Mouse (Mus musculus): ENCODE data around the gene Sparc. TPM values are rescaled to one million over a fixed set of nuclear protein-coding genes. Genes with fewer than 3 reads are reported as not detected.

The Sparc gene
- polyA plus RNA-seq, 1 experiment = 344 TPM

GRCm38 (mm10) chr11:55389778-55390177 lies 33.2 kb downstream of the Sparc start:
- H3K4me1 ChIP-seq (ENCODE audit: control insufficient read depth, insufficient read depth, low read length) = no peaks in the 10 kb centered on the region
- peak; percentile 80 for TF ChIP-seq CTCF (IDR thresholded peaks at IDR 0.05; ENCODE audit: low read depth, low read length)
- TF ChIP-seq POLR2A (IDR thresholded peaks at IDR 0.05; ENCODE audit: insufficient read depth, low read length) = no peak

GRCm38 (mm10) chr11:55387576-55387975 lies 35.4 kb downstream of the Sparc start:
- no peaks in the 10 kb centered on the region for H3K36me3 ChIP-seq (ENCODE audit: control insufficient read depth, insufficient read depth, low read length, poor library complexity, severe bottlenecking)
- H3K9ac ChIP-seq (ENCODE audit: low read depth, poor library complexity, severe bottlenecking) = no peak overlapping the region
- H3K4me1 ChIP-seq (ENCODE audit: control insufficient read depth, insufficient read depth, low read length) = no peaks in the 10 kb centered on the region
- no peaks in the 10 kb centered on the region for H3K9me3 ChIP-seq (replicated peaks; ENCODE audit: control insufficient read depth, insufficient read depth, low read length, poor library complexity, severe bottlenecking)
- H3K4me3 ChIP-seq (ENCODE audit: low read depth, low read length) = no peak overlapping the region
- no peaks in the 10 kb centered on the region for H3K27me3 ChIP-seq (ENCODE audit: control insufficient read depth, insufficient read depth, low read length, poor library complexity, severe bottlenecking)
- H3K27ac ChIP-seq (ENCODE audit: insufficient read depth, low read length) = no peak overlapping the region
- TF ChIP-seq CTCF (IDR thresholded peaks at IDR 0.05; ENCODE audit: low read depth, low read length) (no peak), EP300 (IDR thresholded peaks at IDR 0.05; ENCODE audit: insufficient read depth, low read depth, low read length) (no peak), POLR2A (IDR thresholded peaks at IDR 0.05; ENCODE audit: insufficient read depth, low read length) (no peak)

More at GRCm38 (mm10) chr11:55389778-55390177, 33.2 kb downstream of the Sparc start:
- Histone ChIP-seq H3K27ac (ENCODE audit: insufficient read depth, low read length) (no peak overlapping the region), H3K4me3 (ENCODE audit: low read depth, low read length) (no peak overlapping the region), H3K9ac (ENCODE audit: low read depth, poor library complexity, severe bottlenecking) (no peak overlapping the region), H3K27me3 (ENCODE audit: control insufficient read depth, insufficient read depth, low read length, poor library complexity, severe bottlenecking) (no peaks in the 10 kb centered on the region), H3K36me3 (ENCODE audit: control insufficient read depth, insufficient read depth, low read length, poor library complexity, severe bottlenecking) (0 out of 2 replicates have a peak, but pooled peaks cover 2% of the 10 kb centered on the region), H3K9me3 (replicated peaks; ENCODE audit: control insufficient read depth, insufficient read depth, low read length, poor library complexity, severe bottlenecking) (no peaks in the 10 kb centered on the region)

GRCm38 (mm10) chr11:55386424-55387063 lies 36.4 kb downstream of the Sparc start:
- Histone ChIP-seq H3K36me3 (ENCODE audit: control insufficient read depth, insufficient read depth, low read length, poor library complexity, severe bottlenecking) (no peaks in the 10 kb centered on the region), H3K9me3 (replicated peaks; ENCODE audit: control insufficient read depth, insufficient read depth, low read length, poor library complexity, severe bottlenecking) (no peaks in the 10 kb centered on the region), H3K27ac (ENCODE audit: insufficient read depth, low read length) (no peak overlapping the region), H3K27me3 (ENCODE audit: control insufficient read depth, insufficient read depth, low read length, poor library complexity, severe bottlenecking) (no peaks in the 10 kb centered on the region), H3K4me1 (ENCODE audit: control insufficient read depth, insufficient read depth, low read length) (no peaks in the 10 kb centered on the region), H3K4me3 (ENCODE audit: low read depth, low read length) (no peak overlapping the region), H3K9ac (ENCODE audit: low read depth, poor library complexity, severe bottlenecking) (no peak overlapping the region)
- TF ChIP-seq EP300 (IDR thresholded peaks at IDR 0.05; ENCODE audit: insufficient read depth, low read depth, low read length) (no peak), CTCF (IDR thresholded peaks at IDR 0.05; ENCODE audit: low read depth, low read length) (peak; percentile 89)

DNA sequence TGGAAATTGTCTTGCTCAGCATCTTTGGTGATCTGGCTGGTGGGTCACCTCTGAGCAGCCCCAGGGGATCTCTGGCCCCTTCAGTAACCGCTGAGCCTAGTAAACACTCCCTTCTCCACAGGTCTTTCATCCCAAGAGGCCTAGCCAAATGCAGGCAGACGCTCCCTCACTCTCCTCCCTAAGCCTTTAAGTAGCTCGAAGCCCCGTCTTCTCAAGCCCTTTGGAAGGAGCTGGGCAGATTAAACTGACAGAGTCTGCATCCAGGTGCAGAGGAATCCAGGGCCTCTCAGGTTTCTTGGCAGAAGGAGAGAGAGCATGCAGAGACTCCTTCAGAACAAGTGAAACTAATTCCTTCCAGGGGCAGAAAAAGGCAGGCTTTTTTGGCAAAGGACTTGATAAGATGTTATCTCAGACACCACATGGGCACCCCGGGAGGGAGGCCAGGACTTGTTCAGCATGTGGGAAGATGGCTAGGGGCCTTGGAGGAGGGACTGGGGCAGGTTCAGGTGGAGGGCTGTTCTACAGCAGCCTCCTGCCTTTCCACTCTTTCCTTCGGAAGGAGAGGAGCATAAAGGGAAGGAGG lies 39.4 kb downstream of the Sparc start:
- no peak overlapping the region for H3K4me3 ChIP-seq (ENCODE audit: low read depth, low read length)
- no peaks in the 10 kb centered on the region for H3K27me3 ChIP-seq (ENCODE audit: control insufficient read depth, insufficient read depth, low read length, poor library complexity, severe bottlenecking)
- H3K9me3 ChIP-seq (replicated peaks; ENCODE audit: control insufficient read depth, insufficient read depth, low read length, poor library complexity, severe bottlenecking) = no peaks in the 10 kb centered on the region
- no peaks in the 10 kb centered on the region for H3K4me1 ChIP-seq (ENCODE audit: control insufficient read depth, insufficient read depth, low read length)
- no peaks in the 10 kb centered on the region for H3K36me3 ChIP-seq (ENCODE audit: control insufficient read depth, insufficient read depth, low read length, poor library complexity, severe bottlenecking)
- no peak overlapping the region for H3K9ac ChIP-seq (ENCODE audit: low read depth, poor library complexity, severe bottlenecking)
- TF ChIP-seq CTCF (IDR thresholded peaks at IDR 0.05; ENCODE audit: low read depth, low read length) (no peak), POLR2A (IDR thresholded peaks at IDR 0.05; ENCODE audit: insufficient read depth, low read length) (no peak), EP300 (IDR thresholded peaks at IDR 0.05; ENCODE audit: insufficient read depth, low read depth, low read length) (no peak)
- H3K27ac ChIP-seq (ENCODE audit: insufficient read depth, low read length) = no peak overlapping the region

DNA sequence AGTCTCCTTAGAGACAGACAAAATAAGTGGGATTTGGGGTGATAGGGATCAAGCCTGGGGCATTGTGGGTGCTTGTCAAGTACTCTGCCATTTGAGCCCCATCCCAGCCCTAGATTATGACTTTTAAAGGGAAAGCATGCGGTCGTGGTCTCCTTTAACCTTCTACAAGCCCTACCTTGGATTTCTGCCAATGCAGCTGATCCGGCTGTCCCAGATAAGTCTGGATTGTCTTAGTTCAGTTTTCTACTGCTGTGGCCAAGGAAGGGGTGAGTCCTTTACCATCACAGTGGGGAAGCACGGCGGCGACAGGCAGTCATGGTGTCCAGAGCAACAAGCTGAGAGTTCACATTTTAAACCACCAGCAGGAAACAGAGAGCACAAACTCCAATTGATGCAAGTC lies 42.1 kb downstream of the Sparc start:
- no peaks in the 10 kb centered on the region for H3K27me3 ChIP-seq (ENCODE audit: control insufficient read depth, insufficient read depth, low read length, poor library complexity, severe bottlenecking)
- H3K9ac ChIP-seq (ENCODE audit: low read depth, poor library complexity, severe bottlenecking) = no peak overlapping the region
- H3K4me1 ChIP-seq (ENCODE audit: control insufficient read depth, insufficient read depth, low read length) = no peaks in the 10 kb centered on the region
- no peaks in the 10 kb centered on the region for H3K36me3 ChIP-seq (ENCODE audit: control insufficient read depth, insufficient read depth, low read length, poor library complexity, severe bottlenecking)
- H3K4me3 ChIP-seq (ENCODE audit: low read depth, low read length) = no peak overlapping the region
- no peak overlapping the region for H3K27ac ChIP-seq (ENCODE audit: insufficient read depth, low read length)
- TF ChIP-seq CTCF (IDR thresholded peaks at IDR 0.05; ENCODE audit: low read depth, low read length) (no peak), EP300 (IDR thresholded peaks at IDR 0.05; ENCODE audit: insufficient read depth, low read depth, low read length) (no peak), POLR2A (IDR thresholded peaks at IDR 0.05; ENCODE audit: insufficient read depth, low read length) (no peak)
- H3K9me3 ChIP-seq (replicated peaks; ENCODE audit: control insufficient read depth, insufficient read depth, low read length, poor library complexity, severe bottlenecking) = no peaks in the 10 kb centered on the region

DNA sequence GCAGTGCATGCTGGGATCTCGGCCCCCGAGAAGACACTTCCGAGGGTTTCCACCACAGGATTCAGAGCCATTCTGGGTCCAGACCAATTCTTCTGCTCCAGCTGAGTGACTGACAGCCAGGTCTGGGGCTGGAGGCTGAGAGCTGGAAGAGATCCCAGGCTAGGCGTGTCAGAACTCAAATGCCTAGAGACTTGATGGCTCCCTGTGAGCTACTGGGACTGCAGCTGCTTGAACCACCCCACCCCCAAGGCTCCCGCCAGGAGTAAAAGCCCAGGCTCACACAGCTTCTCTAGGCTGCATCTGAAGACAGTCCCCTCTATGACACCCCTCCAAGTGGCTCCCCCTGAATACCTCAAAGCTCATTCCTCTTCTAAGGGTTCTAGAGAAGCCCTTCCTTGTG lies 44.6 kb downstream of the Sparc start:
- Histone ChIP-seq H3K27me3 (ENCODE audit: control insufficient read depth, insufficient read depth, low read length, poor library complexity, severe bottlenecking) (no peaks in the 10 kb centered on the region), H3K36me3 (ENCODE audit: control insufficient read depth, insufficient read depth, low read length, poor library complexity, severe bottlenecking) (no peaks in the 10 kb centered on the region), H3K9ac (ENCODE audit: low read depth, poor library complexity, severe bottlenecking) (no peak overlapping the region), H3K9me3 (replicated peaks; ENCODE audit: control insufficient read depth, insufficient read depth, low read length, poor library complexity, severe bottlenecking) (no peaks in the 10 kb centered on the region), H3K4me1 (ENCODE audit: control insufficient read depth, insufficient read depth, low read length) (no peaks in the 10 kb centered on the region), H3K27ac (ENCODE audit: insufficient read depth, low read length) (no peak overlapping the region), H3K4me3 (ENCODE audit: low read depth, low read length) (no peak overlapping the region)
- TF ChIP-seq EP300 (IDR thresholded peaks at IDR 0.05; ENCODE audit: insufficient read depth, low read depth, low read length) (no peak), CTCF (IDR thresholded peaks at IDR 0.05; ENCODE audit: low read depth, low read length) (no peak), POLR2A (IDR thresholded peaks at IDR 0.05; ENCODE audit: insufficient read depth, low read length) (no peak)
